10 mouse cellular contexts compared by ENCODE assay signal in the genomic region with DNA sequence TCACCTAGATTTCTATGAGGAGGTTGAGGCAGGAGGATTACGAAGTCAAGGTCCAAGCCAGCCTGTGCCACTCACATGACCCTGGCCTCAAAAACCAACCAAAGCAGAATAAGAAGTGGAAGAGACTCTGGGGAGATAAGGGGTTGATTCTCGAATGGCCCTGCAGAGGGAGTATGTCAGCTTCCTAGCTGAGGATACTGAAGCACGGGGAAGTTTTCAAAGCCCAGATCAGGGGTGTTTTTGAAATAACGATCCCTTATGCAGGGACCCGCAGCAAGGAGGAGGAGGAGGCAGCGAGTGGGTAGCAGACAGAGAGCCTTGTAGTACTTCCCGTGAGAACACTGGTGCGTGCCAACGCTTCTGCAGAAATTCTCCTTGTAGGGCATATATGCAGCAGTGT.
DNase-seq lines count a peak whose midpoint lies in the region; ATAC-seq and TF ChIP-seq lines count a peak whose summit lies in the region.
"Had no signal": no experiment of that assay in that cellular context is flagged by ENCODE, and none has a peak within 500 bp of the region (broad histone marks: within the 10 kb centered on the region; RNA-seq: fewer than 3 reads in every experiment).

No protein-coding gene starts in this region.

- DNase-seq in forebrain, embryonic 11.5 days (ENCODE audit: low spot score) = no peak
- no peak for DNase-seq in forebrain, embryonic 10.5 days (ENCODE audit: extremely low spot score, low spot score)
- DNase-seq in lung, postnatal 0 days (ENCODE audit: low spot score) = no peak
- DNase-seq in lung, postnatal 4 days = no peak
- DNase-seq in hindbrain, embryonic 14.5 days (ENCODE audit: low spot score) = no peak
- DNase-seq in right cerebral cortex, postnatal 25 days = peak; percentile 20
- no peak for DNase-seq in limb, embryonic 10.5 days (ENCODE audit: low spot score)
- no peak for DNase-seq in spleen, postnatal 4 days (ENCODE audit: low spot score in 2 of 2)

- H3K27ac ChIP-seq in forebrain, embryonic 11.5 days (ENCODE audit: low read depth, low read length) = no peak overlapping the region
- no peak overlapping the region for H3K27ac ChIP-seq in forebrain, embryonic 10.5 days
- H3K27ac ChIP-seq in lung, postnatal 0 days (ENCODE audit: low read length) = no peak overlapping the region
- H3K27ac ChIP-seq in hindbrain, embryonic 14.5 days = no peak overlapping the region
- no peak overlapping the region for H3K27ac ChIP-seq in limb, embryonic 10.5 days
- H3K27ac ChIP-seq: hindbrain, embryonic 15.5 days had no signal

- H3K36me3 ChIP-seq in forebrain, embryonic 11.5 days (ENCODE audit: control insufficient read depth, insufficient read depth, low read length) = no peaks in the 10 kb centered on the region
- peaks cover 22% of the 10 kb centered on the region for H3K36me3 ChIP-seq in forebrain, embryonic 10.5 days (replicated peaks)
- 0 out of 2 replicates have a peak, but pooled peaks cover 14% of the 10 kb centered on the region for H3K36me3 ChIP-seq in lung, postnatal 0 days (ENCODE audit: insufficient read depth, low read length)
- H3K36me3 ChIP-seq in hindbrain, embryonic 14.5 days (replicated peaks; ENCODE audit: control insufficient read depth, insufficient read depth) = no peaks in the 10 kb centered on the region
- peaks cover 90% of the 10 kb centered on the region for H3K36me3 ChIP-seq in limb, embryonic 10.5 days
- H3K36me3 ChIP-seq: hindbrain, embryonic 15.5 days had no signal

- H3K4me3 ChIP-seq in forebrain, embryonic 11.5 days (ENCODE audit: low read depth, low read length) = no peak overlapping the region
- H3K4me3 ChIP-seq in forebrain, embryonic 10.5 days = no peak overlapping the region
- H3K4me3 ChIP-seq in lung, postnatal 0 days (ENCODE audit: low read depth, low read length) = no peak overlapping the region
- H3K4me3 ChIP-seq in hindbrain, embryonic 14.5 days (replicated peaks; ENCODE audit: low read length) = no peak overlapping the region
- no peak overlapping the region for H3K4me3 ChIP-seq in limb, embryonic 10.5 days
- H3K4me3 ChIP-seq: erythroblast, embryonic 14.5 days; hindbrain, embryonic 15.5 days had no signal

- no peaks in the 10 kb centered on the region for H3K27me3 ChIP-seq in forebrain, embryonic 11.5 days (ENCODE audit: control insufficient read depth, insufficient read depth, low read length)
- H3K27me3 ChIP-seq in forebrain, embryonic 10.5 days (ENCODE audit: poor library complexity, severe bottlenecking) = no peaks in the 10 kb centered on the region
- H3K27me3 ChIP-seq in lung, postnatal 0 days (replicated peaks; ENCODE audit: insufficient read depth, low read length) = no peaks in the 10 kb centered on the region
- H3K27me3 ChIP-seq in hindbrain, embryonic 14.5 days (ENCODE audit: control insufficient read depth, insufficient read depth, low read length) = no peaks in the 10 kb centered on the region
- H3K27me3 ChIP-seq in limb, embryonic 10.5 days (ENCODE audit: low read depth, poor library complexity, severe bottlenecking) = no peaks in the 10 kb centered on the region
- H3K27me3 ChIP-seq: hindbrain, embryonic 15.5 days had no signal

- 37% methylated on average over 9 of the region's 9 CpGs for WGBS in forebrain, embryonic 11.5 days
- WGBS in forebrain, embryonic 10.5 days = 46% methylated on average over 9 of the region's 9 CpGs
- WGBS in lung, postnatal 0 days = 59% methylated on average over 9 of the region's 9 CpGs
- WGBS in hindbrain, embryonic 14.5 days = 28% methylated on average over 9 of the region's 9 CpGs
- 56% methylated on average over 9 of the region's 9 CpGs for WGBS in limb, embryonic 10.5 days

- H3K9me3 ChIP-seq in forebrain, embryonic 11.5 days (ENCODE audit: control insufficient read depth, low read length) = no peaks in the 10 kb centered on the region
- no peaks in the 10 kb centered on the region for H3K9me3 ChIP-seq in forebrain, embryonic 10.5 days
- no peaks in the 10 kb centered on the region for H3K9me3 ChIP-seq in lung, postnatal 0 days (ENCODE audit: low read length)
- no peaks in the 10 kb centered on the region for H3K9me3 ChIP-seq in hindbrain, embryonic 14.5 days (ENCODE audit: control insufficient read depth, low read length)
- no peaks in the 10 kb centered on the region for H3K9me3 ChIP-seq in limb, embryonic 10.5 days (replicated peaks)
- H3K9me3 ChIP-seq: hindbrain, embryonic 15.5 days had no signal

- H3K4me2 ChIP-seq in forebrain, embryonic 11.5 days (ENCODE audit: low read depth, low read length, severe bottlenecking) = no peak overlapping the region
- no peak overlapping the region for H3K4me2 ChIP-seq in lung, postnatal 0 days (replicated peaks; ENCODE audit: low read depth, low read length)
- H3K4me2 ChIP-seq in hindbrain, embryonic 14.5 days (replicated peaks) = no peak overlapping the region
- H3K4me2 ChIP-seq: hindbrain, embryonic 15.5 days had no signal

- no peaks in the 10 kb centered on the region; the same call in 1 of the 2 replicates for H3K4me1 ChIP-seq in forebrain, embryonic 11.5 days (replicated peaks; ENCODE audit: control insufficient read depth, insufficient read depth, low read length)
- H3K4me1 ChIP-seq in forebrain, embryonic 10.5 days = peaks cover 7% of the 10 kb centered on the region
- H3K4me1 ChIP-seq in lung, postnatal 0 days (ENCODE audit: insufficient read depth, low read depth, low read length) = no peaks in the 10 kb centered on the region
- H3K4me1 ChIP-seq in hindbrain, embryonic 14.5 days (replicated peaks; ENCODE audit: control insufficient read depth, insufficient read depth, low read length) = no peaks in the 10 kb centered on the region
- no peaks in the 10 kb centered on the region for H3K4me1 ChIP-seq in limb, embryonic 10.5 days

- no peak overlapping the region for H3K9ac ChIP-seq in forebrain, embryonic 11.5 days (ENCODE audit: low read length)
- H3K9ac ChIP-seq in lung, postnatal 0 days (replicated peaks; ENCODE audit: low read depth) = no peak overlapping the region
- H3K9ac ChIP-seq in hindbrain, embryonic 14.5 days = no peak overlapping the region
- H3K9ac ChIP-seq: hindbrain, embryonic 15.5 days had no signal

- ATAC-seq in forebrain, embryonic 11.5 days (replicated peaks; ENCODE audit: low FRiP score) = peak; percentile 57
- no peak for ATAC-seq in lung, postnatal 0 days
- peak; percentile 55; the same call in 1 of the 2 replicates for ATAC-seq in hindbrain, embryonic 14.5 days (ENCODE audit: low FRiP score)

- no peak for TF ChIP-seq EP300 in lung, postnatal 0 days (IDR thresholded peaks at IDR 0.05)

- peak; percentile 46 for TF ChIP-seq CTCF in lung, postnatal 0 days (IDR thresholded peaks at IDR 0.05)
